In the genomic region with DNA sequence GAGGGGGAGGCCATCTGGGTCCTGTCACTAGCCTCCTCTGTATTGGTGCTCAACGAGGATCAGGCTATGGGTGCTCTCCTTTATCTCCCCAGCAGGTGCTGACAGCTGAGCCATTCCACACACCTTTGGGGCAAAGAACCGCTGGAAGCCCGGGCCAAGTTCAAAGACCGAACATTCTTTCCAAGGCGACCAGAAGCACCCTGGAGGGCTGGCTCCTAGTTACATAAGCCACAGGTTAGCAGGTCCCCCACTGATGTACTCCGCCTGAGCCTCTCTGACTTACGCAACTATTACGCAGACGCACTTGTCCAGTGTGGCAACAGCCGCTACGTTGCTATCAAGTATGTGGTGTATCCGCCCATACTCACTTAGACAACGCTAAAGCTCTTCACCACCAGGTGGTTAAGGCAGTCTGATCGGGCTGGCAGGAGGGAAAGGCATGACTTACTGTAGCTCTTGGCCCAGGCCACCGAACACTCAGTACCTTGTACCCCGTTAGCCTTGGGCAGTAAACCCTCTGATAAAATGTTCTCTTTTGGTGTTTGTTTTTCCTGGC, we compare ENCODE assay signal across 9 mouse cellular contexts.
A peak's percentile ranks its signal among the peaks of the same experiment; 100 is the strongest.
DNase-seq lines count a peak whose midpoint lies in the region; ATAC-seq lines count a peak whose summit lies in the region.
"Had no signal": no experiment of that assay in that cellular context is flagged by ENCODE, and none has a peak within 500 bp of the region (broad histone marks: within the 10 kb centered on the region; RNA-seq: fewer than 3 reads in every experiment).

No protein-coding gene starts in this region.

- peak; percentile 7 for DNase-seq in cerebellum, adult 8-10 months
- DNase-seq in kidney, postnatal 36 days: peak; percentile 79 to 89
- no peak for DNase-seq in layer of hippocampus, postnatal 36 days
- no peak for DNase-seq in left cerebral cortex, adult 9 months (ENCODE audit: low spot score in 2 of 2)
- DNase-seq in left cerebral cortex, postnatal 4 days: no peak

- intact Hi-C loops in left cerebral cortex, postnatal 4 days (cut with DNase I): no loop called here

- H3K27ac ChIP-seq in heart, embryonic 12.5 days (ENCODE audit: poor library complexity, severe bottlenecking): peak overlapping the region; percentile 51

- WGBS in heart, embryonic 12.5 days: 46% methylated on average over 16 of the region's 16 CpGs

- H3K27me3 ChIP-seq in heart, embryonic 12.5 days (replicated peaks): no peaks in the 10 kb centered on the region

- H3K4me2 ChIP-seq in heart, embryonic 12.5 days: peak overlapping the region; percentile 41

- H3K9me3 ChIP-seq in heart, embryonic 12.5 days (replicated peaks): no peaks in the 10 kb centered on the region

- no peak overlapping the region for H3K9ac ChIP-seq in heart, embryonic 12.5 days

- no peaks in the 10 kb centered on the region for H3K36me3 ChIP-seq in heart, embryonic 12.5 days

- no peak overlapping the region for H3K4me3 ChIP-seq in heart, embryonic 12.5 days
- H3K4me3 ChIP-seq: megakaryocyte, embryonic 14.5 days had no signal

- no peak for ATAC-seq in cerebellum, adult (ENCODE audit: insufficient number of reproducible peaks, low FRiP score, low TSS enrichment)
- ATAC-seq in heart, embryonic 12.5 days (ENCODE audit: insufficient number of reproducible peaks, low FRiP score): peak; percentile 69
- peak; percentile 98 for ATAC-seq in neutrophil, adult 5-6 weeks (ENCODE audit: extremely low read depth, insufficient number of reproducible peaks, low FRiP score, poor library complexity, severe bottlenecking)

- peaks cover 29% of the 10 kb centered on the region for H3K4me1 ChIP-seq in heart, embryonic 12.5 days (replicated peaks)
- H3K4me1 ChIP-seq: megakaryocyte, embryonic 14.5 days had no signal

Comparison
In these comparisons a context has a peak if more than half of its experiments do, and no peak if none do; other contexts are left out.
1. DNase-seq: peak in cerebellum, adult 8-10 months (single experiment) and kidney, postnatal 36 days (2 of 2); none in layer of hippocampus, postnatal 36 days (0 of 2), left cerebral cortex, adult 9 months (0 of 2) and left cerebral cortex, postnatal 4 days (single experiment).